Mouse (Mus musculus): ENCODE results near the gene Kcns3.

The Kcns3 gene

GRCm38 (mm10) chr12:11151015-11151414 is at the start of gene Kcns3:
TSS of gene Kcns3 (minus strand) at chr12:11151056.
- no peak for DNase-seq

- DNase-seq, result no peak
These were observed 47.7 kb upstream of the Kcns3 start for GRCm38 (mm10) chr12:11198551-11198950.

- DNase-seq, result no peak
These were observed 47.2 kb upstream of the Kcns3 start for GRCm38 (mm10) chr12:11198026-11198425.

GRCm38 (mm10) chr12:11196830-11197229 is 46.0 kb upstream of the Kcns3 start:
- DNase-seq, result no peak

- peak; percentile 19 for DNase-seq
These were observed 45.3 kb upstream of the Kcns3 start for GRCm38 (mm10) chr12:11196142-11196597.

- DNase-seq, result no peak
These were observed 44.2 kb upstream of the Kcns3 start for GRCm38 (mm10) chr12:11195031-11195430.

- peak; percentile 54 for DNase-seq
These were observed 27.8 kb upstream of the Kcns3 start for GRCm38 (mm10) chr12:11178486-11179154.

- no peak for DNase-seq
These were observed 26.8 kb upstream of the Kcns3 start for GRCm38 (mm10) chr12:11177408-11178394.

GRCm38 (mm10) chr12:11158670-11159069 is 7.8 kb upstream of the Kcns3 start:
- no peak for DNase-seq

GRCm38 (mm10) chr12:11155123-11155522 is 4.3 kb upstream of the Kcns3 start:
- no peak for DNase-seq

GRCm38 (mm10) chr12:11153587-11153986 is 2.7 kb upstream of the Kcns3 start:
- DNase-seq, result no peak

- DNase-seq, result no peak
These were observed 492 bp downstream of the Kcns3 start for GRCm38 (mm10) chr12:11150192-11150935.

GRCm38 (mm10) chr12:11149421-11150191 is 1.2 kb downstream of the Kcns3 start:
- no peak for DNase-seq

GRCm38 (mm10) chr12:11149121-11149420 is 1.8 kb downstream of the Kcns3 start:
- DNase-seq, result no peak

GRCm38 (mm10) chr12:11144894-11145293 is 6.0 kb downstream of the Kcns3 start:
- no peak for DNase-seq

- no peak for DNase-seq
These were observed 18.4 kb downstream of the Kcns3 start for GRCm38 (mm10) chr12:11132418-11132817.

- DNase-seq, result no peak
These were observed 21.7 kb downstream of the Kcns3 start for GRCm38 (mm10) chr12:11129188-11129587.

GRCm38 (mm10) chr12:11126186-11126759 is 24.6 kb downstream of the Kcns3 start:
- DNase-seq, result no peak

- no peak for DNase-seq
These were observed 49.3 kb downstream of the Kcns3 start for GRCm38 (mm10) chr12:11101565-11101964.

- DNase-seq, result no peak
These were observed 62.1 kb downstream of the Kcns3 start for GRCm38 (mm10) chr12:11088626-11089372.

GRCm38 (mm10) chr12:11086866-11087265 is 64.0 kb downstream of the Kcns3 start:
- no peak for DNase-seq
